Mouse (Mus musculus) layer of hippocampus, postnatal 25 days (tissue): ENCODE measurements around the gene Gcgr. TPM values are rescaled to one million over a fixed set of nuclear protein-coding genes. Genes with fewer than 3 reads are reported as not detected.
A peak's percentile ranks its signal among the peaks of the same experiment; 100 is the strongest.

Experiments used
- DNase-seq, 2 experiments: peaks; one replicate each; pipeline ENCODE4 v3.0.0; 2022; ENCODE audit warnings: mixed read lengths in 2 of 2, low spot score in 1 of 2; ENCODE audit errors: extremely low spot score in 1 of 2
- total RNA-seq, 2 experiments: library from RNA; stranded (reverse); gene quantifications; 2 replicates each; pipeline ENCODE4 v1.2.3; 2021

Gene Gcgr
- total RNA-seq, 2 experiments from 2014 or later, result 0.15 to 0.19 TPM

DNA sequence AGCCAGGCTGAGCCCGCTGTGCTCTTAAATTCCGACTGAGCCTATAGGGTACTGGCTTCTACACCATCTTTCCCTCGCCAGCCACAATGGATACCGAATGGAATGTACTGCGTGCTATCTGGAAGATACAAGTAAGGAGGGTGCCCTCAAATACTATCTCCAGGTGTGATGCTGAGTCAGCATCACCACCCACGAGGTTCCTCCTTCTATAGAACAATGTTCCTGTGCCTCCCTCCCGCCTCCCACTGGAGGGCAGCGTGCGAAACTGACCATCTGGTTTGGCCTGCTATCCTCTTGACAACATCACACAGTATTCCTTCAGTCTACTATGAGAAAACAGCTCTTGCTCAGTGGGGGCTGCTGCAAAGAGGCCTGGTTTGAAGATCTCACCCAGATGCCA lies 34.6 kb downstream of the Gcgr start:
- DNase-seq, result no peak

GRCm38 (mm10) chr11:120568324-120568723 lies 37.8 kb downstream of the Gcgr start:
- DNase-seq, result no peak

DNA sequence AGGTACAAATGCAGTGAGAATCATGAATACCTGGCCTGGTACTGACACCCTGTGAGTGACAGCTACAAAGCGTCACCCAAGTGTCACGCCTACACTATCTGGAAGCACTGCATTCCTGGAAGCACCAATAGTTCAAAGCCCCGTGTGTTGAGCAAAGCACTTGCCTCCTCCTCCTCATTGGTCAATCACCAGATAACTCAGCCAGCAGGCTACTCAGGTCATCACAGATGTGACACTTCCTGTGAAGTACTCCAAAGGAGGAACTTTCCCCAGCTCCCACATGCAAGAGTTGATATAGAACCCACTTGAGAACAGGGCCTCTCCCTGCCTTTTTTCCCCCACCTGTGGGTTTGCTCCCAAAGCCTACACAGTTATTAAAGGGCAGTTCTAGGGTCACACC lies 40.6 kb downstream of the Gcgr start:
- no peak for DNase-seq

- DNase-seq, result no peak
Measured at GRCm38 (mm10) chr11:120571754-120572416, 41.4 kb downstream of the Gcgr start.

DNA sequence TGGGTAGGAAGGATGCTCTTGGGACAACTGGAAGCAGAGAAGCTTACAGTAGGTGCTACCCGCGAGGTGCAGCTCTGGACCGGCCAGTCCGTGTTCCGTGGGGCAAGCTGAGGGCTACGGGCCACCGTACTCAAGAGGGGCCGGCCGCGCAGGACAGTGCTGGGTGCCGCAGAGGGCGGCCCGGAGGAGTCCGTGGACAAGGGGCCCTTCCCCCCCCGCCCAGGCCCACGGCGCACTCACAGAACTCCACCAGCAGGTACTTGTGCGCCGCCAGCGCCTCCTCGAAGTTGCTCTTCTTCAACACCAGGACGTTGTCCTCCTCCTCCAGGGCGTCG lies 41.9 kb downstream of the Gcgr start:
- DNase-seq, result no peak

DNA sequence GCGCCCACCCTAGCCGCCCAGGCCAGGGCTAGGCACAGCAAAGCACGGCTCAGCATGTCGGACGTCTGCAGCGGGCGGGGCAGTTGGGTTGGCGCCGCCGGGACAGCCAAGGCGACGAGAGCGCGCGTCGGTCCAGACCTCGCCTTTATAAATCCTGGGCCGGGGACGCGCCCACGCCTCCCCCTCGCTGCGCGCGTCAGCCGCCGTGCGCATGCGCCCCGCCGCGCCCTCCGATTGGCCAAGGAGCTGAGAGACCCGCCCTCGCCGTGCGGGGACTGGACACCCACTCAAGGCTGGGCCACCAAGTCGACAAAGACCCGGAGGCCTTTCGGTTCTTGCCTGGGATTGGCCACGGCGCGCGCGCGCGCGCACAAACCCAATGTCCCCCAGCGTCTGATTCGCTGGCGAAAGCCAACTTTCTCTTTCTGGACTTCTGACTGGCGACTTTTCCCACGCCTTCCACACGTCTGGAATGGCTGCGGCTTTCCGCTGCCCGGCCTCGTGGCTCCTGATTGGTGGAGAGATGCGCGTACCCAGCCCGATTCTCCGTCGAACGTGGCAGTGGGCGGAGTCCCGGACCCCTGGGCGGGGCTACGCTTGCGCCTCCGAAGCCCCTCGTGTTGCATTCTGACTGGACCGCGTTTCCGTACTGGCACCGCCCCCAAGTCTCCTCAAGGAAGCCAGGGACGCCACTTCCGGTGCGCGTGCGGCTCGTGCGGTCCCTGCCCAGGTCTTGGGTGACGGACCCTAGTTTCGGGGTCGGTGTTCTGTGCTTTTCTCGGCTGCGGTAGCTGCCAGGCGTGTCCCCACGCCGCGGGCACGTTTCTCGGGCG lies 42.5 kb downstream of the Gcgr start, which contains the start of gene P4hb:
Gene P4hb (minus strand): TSS at position 502 of the 833 bp plus-strand sequence.
- peak; percentile 96 to 97 for DNase-seq

DNA sequence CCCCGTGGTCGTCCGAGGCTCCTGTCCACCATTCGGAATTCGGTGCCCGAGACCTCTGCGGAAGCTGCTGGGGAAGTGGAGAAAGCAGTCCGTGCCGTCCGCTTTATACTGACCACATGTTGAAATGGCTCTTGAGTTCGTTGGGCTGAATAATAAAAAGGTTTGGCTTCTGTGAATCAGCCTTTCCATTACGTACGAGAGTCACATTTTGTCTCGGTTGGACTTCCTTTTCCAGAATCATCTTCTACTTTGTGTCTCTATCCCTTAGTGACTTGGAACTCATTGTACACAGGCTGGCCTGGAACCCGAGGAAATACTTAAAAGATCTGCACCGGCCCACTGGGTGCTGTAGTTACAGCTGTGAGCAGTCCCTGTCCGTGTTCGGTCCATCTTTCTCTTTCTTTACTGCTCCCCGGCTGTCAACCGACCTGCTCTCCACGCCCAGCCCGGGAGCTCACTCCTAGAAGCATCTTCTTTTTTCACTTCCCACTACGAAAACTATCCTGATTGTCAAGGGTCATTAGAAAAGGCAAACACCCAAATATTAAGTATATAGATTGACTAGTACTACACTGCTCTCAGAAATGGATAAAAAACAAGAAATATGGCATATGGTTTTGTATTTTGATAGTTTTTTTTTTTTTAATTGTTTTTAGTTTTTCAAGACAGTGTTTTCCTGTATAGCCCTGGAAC lies 43.2 kb downstream of the Gcgr start:
- DNase-seq, result no peak

- no peak for DNase-seq
Measured at GRCm38 (mm10) chr11:120574278-120574600, 43.7 kb downstream of the Gcgr start.

GRCm38 (mm10) chr11:120575046-120575445 lies 44.5 kb downstream of the Gcgr start:
- no peak for DNase-seq

GRCm38 (mm10) chr11:120575940-120576339 lies 45.4 kb downstream of the Gcgr start:
- DNase-seq, result no peak

DNA sequence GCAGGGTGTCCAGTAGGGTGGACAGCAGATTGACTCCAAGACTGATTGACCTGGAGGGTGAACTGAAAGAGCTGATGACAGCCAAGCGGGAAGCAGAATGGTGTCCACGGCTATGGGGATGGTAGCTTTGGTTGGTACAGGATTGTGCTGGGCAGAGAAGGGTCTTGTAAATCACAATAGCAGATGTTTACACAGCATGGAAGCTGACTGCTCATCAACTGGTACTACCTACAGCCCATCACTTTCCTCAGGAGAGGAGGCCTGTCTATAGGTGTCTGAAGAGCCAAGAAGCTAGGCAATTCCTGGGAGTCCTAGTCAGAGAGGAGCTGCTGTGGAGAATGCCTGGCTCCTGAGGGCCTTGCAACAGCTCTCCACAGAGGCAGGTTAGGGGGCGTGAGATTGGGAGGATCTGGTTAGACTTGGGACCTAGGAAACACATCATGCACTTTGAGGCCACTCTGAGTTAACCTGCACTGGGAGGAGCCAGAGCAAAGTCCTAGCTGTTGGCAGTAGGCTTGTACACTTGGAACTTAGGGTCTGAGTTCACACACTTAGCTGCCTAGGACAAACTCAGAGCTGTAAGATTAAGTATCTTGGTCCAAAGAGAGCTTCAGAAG lies 46.0 kb downstream of the Gcgr start:
- DNase-seq, result no peak

DNA sequence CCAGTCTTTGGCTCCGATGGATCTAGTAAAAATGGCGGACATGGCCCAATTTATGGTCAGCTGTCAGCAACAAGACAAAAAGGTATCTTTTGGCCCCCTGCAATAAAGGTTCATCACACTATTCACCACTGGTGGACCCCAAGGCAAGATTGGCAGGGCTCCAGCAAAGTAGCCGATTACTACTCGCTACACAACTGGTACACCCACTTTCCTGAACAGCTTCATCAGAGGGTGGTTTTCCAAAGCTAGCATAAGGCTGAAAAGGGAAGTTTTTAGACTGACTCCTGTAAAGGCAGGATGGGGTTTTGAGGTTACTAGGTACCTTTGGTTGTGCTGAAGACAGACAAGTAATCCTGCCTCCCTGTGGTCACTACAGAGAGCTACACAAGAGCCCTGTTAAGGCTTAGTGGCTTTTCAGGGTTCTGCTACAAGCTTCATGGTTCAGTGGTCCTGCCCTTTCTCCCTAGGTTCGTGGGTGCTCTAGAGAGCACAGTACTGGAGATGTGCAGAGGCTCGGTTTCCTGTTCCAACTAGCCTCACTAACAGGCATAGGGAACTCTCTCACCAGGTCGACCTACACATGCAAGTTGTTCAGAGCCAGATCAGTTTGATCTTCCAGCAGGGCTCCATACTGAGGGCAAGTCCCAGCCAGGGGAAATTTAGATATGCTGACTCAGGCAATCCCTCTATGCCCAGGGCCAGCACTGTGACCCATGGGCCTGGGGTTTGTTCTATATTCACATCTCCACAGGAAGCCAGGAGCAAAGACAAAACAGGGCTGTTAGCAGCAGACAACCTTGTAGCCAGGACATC lies 46.9 kb downstream of the Gcgr start:
- DNase-seq, result peak in 1 of 2 experiments; percentile 12

DNA sequence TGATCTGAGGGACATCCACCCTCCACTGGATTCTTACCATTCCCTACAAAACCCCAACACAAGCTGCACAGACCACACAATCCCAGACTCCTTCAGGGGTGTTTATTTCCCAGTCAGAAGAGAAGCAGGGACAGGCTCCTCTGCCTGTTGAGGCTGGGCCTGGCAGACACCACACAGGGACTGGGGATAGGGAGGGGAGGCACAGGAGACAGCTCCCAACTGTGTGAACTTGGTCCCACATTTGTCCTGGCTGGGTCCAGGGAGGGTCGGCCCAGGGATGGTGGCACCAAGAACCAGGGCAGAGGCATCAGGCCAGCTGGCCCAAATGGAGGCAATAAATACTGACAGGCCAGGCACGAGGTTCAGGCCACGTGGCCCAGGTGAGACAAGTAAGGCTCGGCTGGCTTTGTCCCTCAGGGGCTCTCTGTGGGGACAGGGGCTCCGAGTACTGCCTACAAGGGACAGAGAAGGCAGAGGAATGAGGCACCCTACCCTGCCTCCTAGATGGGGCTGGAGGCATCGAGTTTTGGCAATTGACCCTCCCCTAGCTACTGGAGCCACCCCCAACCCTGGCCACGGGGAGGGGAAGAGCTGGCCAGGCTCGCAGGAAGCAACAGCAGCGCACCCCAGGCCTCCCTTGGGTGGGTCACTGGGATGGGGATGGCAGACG lies 47.7 kb downstream of the Gcgr start:
- DNase-seq, result no peak

GRCm38 (mm10) chr11:120578694-120579243 lies 48.3 kb downstream of the Gcgr start:
- no peak for DNase-seq

DNA sequence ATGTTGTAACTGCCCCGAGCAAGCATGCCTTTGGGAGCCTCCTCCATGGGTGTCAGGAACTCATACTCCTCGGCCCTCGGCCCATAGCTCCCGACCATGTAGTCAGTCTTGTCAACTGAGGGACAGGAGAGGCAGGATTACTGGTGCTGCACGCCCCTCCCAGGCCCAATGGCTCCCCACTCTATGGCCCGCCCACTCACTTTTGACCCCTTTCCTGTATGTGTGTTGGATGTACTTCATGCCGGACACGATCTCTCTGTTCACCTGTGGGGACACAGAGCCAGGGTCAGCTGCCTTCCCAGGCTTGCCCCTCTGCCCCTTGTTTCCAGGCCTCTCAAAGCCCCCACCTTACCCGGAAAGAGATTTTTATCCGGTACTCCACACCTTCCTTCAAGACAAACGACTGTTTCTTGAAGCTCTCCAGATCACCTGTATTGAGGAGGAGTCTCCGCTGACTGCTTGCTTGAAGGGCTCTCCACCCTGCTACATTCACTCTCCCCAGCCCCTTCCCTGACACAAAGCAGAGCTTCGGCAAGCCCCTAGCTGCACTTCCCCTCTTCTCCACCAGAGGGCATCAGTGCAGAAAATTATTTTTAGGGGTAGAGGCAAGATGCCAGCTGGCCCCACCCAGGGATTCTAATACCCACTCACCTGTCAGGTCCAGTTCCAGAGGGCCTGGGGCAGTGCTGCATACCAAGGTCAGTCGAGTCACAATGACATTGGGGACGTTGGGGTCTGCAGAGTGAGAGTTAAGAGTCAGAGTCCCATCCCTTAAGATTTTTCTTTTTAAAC lies 49.0 kb downstream of the Gcgr start:
- DNase-seq, result peak; percentile 68 to 81

- DNase-seq, result no peak
Measured at GRCm38 (mm10) chr11:120580190-120580589, 49.7 kb downstream of the Gcgr start.

DNA sequence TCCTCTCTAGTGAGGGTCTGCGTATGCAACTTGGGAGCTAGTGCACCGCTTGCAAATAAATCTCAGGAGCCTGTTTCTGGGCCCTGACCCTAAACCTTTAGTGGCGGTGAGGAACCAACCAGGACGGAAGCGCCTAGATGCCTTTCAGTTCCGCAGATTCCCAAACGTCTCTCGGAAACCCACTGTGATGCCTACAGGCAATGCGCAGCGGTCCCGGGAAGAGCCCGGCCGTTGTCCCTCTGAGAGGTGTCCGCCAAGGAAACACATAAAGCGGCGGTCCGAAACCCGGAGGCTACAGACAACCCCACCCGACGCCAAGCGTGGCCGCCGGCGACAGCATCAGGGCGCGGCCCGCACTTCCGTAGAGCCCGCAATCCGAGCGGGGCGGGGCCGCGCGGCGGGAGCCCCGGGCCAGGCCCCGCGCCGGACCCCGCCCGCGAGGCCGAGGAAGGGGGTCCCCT lies 50.4 kb downstream of the Gcgr start:
- peak; percentile 30 to 37 for DNase-seq

GRCm38 (mm10) chr11:120581490-120582267 lies 51.2 kb downstream of the Gcgr start, which contains the start of gene Arhgdia:
TSS of gene Arhgdia (minus strand) at chr11:120581624.
- peak; percentile 80 to 89 for DNase-seq
